In genomic region chr16:38387389-38387788, GRCm38 (mm10) we compare ENCODE assay signal across 23 mouse cellular contexts. TPM values are rescaled to one million over a fixed set of nuclear protein-coding genes. Genes with fewer than 3 reads are reported as not detected.
"Had no signal": no experiment of that assay in that cellular context is flagged by ENCODE, and none has a peak within 500 bp of the region (broad histone marks: within the 10 kb centered on the region; RNA-seq: fewer than 3 reads in every experiment).

No protein-coding gene starts in this region.

- H3K27me3 ChIP-seq: limb, embryonic 15.5 days; megakaryocyte, embryonic 14.5 days; midbrain, embryonic 12.5 days; neural tube, embryonic 13.5 days; stomach, embryonic 15.5 days had no signal

- H3K4me1 ChIP-seq: limb, embryonic 15.5 days; midbrain, embryonic 12.5 days; neural tube, embryonic 13.5 days; stomach, embryonic 15.5 days had no signal

- H3K9ac ChIP-seq: limb, embryonic 15.5 days; lung, embryonic 14.5 days; midbrain, embryonic 12.5 days; neural tube, embryonic 13.5 days; stomach, embryonic 15.5 days had no signal

- H3K9me3 ChIP-seq: limb, embryonic 15.5 days; megakaryocyte, embryonic 14.5 days; midbrain, embryonic 12.5 days; neural tube, embryonic 13.5 days; stomach, embryonic 15.5 days had no signal

- H3K36me3 ChIP-seq: limb, embryonic 15.5 days; midbrain, embryonic 12.5 days; neural tube, embryonic 13.5 days; stomach, embryonic 15.5 days had no signal

- H3K4me2 ChIP-seq: limb, embryonic 15.5 days; lung, embryonic 14.5 days; midbrain, embryonic 12.5 days; neural tube, embryonic 13.5 days; stomach, embryonic 15.5 days had no signal

- DNase-seq: kidney, adult 11 months; kidney, adult 9 months; kidney, postnatal 36 days; layer of hippocampus, adult 9-11 months; layer of hippocampus, postnatal 36 days; lung, embryonic 14.5 days; lung, postnatal 14 days; right cerebral cortex, postnatal 14 days; thymus, adult 2 months; thymus, postnatal 36 days had no signal

- H3K4me3 ChIP-seq: limb, embryonic 15.5 days; megakaryocyte, embryonic 14.5 days; midbrain, embryonic 12.5 days; neural tube, embryonic 13.5 days; stomach, embryonic 15.5 days had no signal

- ATAC-seq: midbrain, embryonic 16.5 days had no signal

- H3K27ac ChIP-seq: kidney, postnatal 0 days; limb, embryonic 15.5 days; macrophage; midbrain, embryonic 12.5 days; neural tube, embryonic 13.5 days; stomach, embryonic 15.5 days had no signal

RNA-seq across cellular contexts. Expression of gene Popdc2, which starts 25.4 kb away (rescaled TPM):
- polyA plus RNA-seq: macrophage had no signal

RNA-seq across cellular contexts. Expression of gene Gm21987, which starts 40.5 kb away (rescaled TPM):
- total RNA-seq: layer of hippocampus, adult 18-20 months; layer of hippocampus, postnatal 36 days; left cerebral cortex, adult 8-10 months had no signal
- polyA plus RNA-seq: kidney, postnatal 0 days; limb, embryonic 11.5 days; lung, embryonic 14.5 days; macrophage; midbrain, embryonic 12.5 days; midbrain, embryonic 16.5 days; neural tube, embryonic 13.5 days; spleen, adult 2 months; stomach, embryonic 15.5 days; testis, adult 2 months; thymus, adult 2 months had no signal

RNA-seq across cellular contexts. Expression of gene Maats1, which starts 45.4 kb away (rescaled TPM):
- polyA plus RNA-seq: limb, embryonic 15.5 days; macrophage had no signal

RNA-seq across cellular contexts. Expression of gene Pla1a, which starts 45.6 kb away (rescaled TPM):
- polyA plus RNA-seq: macrophage had no signal
